Mouse (Mus musculus) regulatory T cell (primary cell): ENCODE data around the gene Tstd1.

Experiments used
- in situ Hi-C: fragments of 300-600 bp; cut with MboI, MseI; formaldehyde crosslinking; loops from one replicate; pipeline ENCODE4 v1.15.1; 2025; ENCODE audit warnings: high pct_unique_total_duplicates

Gene Tstd1

DNA sequence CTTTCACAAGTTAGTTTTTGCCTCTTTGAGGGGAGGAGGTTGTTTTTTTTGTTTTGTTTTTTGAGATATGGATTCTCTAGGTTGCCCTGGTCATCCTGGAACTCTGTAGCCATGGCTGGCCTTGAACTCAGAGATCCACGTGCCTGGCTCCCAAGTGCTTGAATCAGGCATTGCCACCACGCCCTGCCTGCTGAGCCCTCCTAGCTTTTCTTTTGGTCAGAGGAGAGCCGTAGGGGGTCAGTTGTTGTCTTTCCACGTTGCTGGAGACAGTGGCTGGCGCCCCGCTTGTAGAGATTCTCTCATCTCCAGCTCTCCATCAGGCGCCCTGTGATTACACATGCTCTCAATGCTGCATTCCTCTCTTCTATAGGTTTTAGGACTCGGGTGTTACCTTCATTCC is 5.1 kb upstream of the Tstd1 start:
- in situ Hi-C loops, result no loop called here

DNA sequence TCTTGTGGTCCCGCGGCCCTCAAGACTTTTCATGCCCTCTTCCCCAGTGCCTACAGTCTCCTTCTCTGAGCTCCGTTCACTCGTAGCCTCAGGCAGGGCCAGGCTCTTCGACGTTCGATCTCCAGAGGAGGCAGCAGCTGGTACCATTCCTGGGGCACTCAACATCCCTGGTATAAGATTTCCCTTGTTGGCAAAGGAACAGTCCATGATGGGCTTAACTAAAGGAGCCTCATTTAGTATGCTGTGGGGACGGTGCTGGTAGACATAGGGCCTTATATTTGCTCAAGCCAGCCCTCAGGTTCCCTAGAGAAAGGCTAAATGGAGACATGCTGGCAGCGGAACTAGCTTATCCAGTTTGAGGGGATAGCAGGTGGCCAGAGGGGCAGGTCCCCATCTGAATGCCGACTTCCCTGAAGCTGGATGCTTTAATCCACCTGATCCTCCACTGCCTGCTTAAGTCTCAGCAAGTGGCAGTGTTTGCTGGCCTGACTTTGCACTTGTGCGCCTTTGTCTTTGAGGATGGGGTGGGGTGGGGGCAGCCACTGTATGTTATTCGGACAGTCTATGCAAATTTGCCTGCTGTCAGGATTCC is 715 bp downstream of the Tstd1 start:
- in situ Hi-C loops, result no loop called here

- in situ Hi-C loops, result no loop called here
These were observed 1.2 kb downstream of the Tstd1 start for GRCm38 (mm10) chr1:171419905-171420304.

DNA sequence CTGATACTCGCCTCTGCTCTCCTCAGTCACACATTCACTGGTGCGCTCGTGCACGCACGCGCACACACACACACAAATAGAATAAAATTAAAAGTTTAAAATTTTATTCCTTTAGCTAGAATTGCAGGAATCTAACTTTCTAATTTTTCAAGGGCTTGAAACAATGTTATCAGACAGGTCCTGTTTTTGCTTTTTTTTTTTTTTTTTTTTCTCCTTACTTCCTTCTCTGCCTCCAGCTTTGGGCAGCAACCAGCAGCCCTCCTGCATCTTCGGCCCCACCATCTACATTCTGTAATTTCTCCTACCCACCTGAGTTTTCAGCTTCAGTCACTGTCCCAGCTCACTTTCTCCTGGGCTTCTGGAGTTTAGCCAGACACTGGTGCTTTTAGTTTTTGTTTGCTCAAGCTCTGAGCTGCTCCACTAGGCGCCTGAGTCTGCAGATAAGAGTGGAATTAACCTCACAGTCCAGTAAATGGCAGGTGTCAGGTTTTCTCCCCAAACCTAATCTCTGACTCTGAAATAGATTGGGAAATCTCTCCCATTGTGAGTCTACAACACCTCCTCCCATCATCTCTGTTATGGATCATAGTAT is 3.9 kb downstream of the Tstd1 start:
- in situ Hi-C loops, result no loop called here

DNA sequence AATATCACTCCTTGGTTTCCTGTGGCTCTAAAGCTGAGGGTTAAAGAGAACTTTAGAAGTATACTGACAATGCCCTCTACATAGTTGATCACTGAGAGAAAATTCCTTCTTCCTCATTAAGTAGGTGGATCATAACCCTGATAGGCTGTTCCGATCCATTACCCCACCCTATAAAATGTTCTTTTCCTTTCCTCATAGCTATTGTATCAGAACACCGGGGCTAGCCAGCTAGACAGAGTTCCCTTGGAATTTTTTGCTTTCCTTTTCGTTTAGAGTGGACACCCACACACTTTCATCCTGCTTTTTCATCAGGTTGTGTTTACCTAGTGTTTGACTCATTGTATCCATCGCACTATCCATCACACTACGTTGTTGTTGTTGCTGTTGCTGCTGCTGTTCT is 6.0 kb downstream of the Tstd1 start:
- in situ Hi-C loops, result no loop called here

DNA sequence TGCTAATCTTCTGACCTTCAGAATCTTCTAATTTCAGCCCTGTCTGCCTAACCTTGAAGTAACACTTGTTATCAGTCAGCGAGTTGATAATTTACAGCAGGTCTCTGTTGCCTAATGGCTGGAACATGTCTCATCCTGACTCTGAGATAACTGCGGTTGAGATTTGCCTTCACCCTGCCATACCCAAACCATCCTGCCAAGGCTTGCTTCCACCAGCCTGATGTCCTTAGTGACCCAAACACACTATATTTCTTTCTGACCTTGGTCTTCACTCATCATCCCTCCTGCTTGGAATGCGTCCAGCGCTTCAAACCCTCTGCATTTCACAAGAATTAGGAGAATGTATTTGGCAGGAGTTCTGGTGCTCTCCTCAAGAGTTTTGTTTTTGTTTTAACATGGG is 6.5 kb downstream of the Tstd1 start:
- in situ Hi-C loops, result no loop called here

- in situ Hi-C loops, result no loop called here
These were observed 13.5 kb downstream of the Tstd1 start for GRCm38 (mm10) chr1:171432158-171432557.

- in situ Hi-C loops, result no loop called here
These were observed 16.7 kb downstream of the Tstd1 start for GRCm38 (mm10) chr1:171435288-171435814.

DNA sequence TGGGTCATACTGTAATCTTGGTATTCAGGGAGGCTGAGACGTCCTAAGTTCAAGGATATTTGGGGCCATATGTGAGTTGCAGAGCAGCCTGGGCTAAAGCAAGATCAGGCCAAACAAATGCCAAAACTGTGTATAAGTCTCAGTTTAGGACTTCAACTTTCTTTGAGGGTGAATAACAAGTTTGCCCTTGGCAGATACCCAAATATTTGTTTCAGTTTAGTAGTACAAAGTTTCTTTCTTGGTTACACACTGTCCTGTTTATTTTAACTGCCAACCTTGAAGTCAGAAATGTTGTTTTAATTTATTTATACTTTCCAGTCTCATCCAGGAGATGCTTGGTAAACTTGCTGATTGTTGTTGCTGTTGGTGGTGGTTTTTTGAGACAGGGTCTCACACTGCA is 17.3 kb downstream of the Tstd1 start:
- in situ Hi-C loops, result no loop called here

DNA sequence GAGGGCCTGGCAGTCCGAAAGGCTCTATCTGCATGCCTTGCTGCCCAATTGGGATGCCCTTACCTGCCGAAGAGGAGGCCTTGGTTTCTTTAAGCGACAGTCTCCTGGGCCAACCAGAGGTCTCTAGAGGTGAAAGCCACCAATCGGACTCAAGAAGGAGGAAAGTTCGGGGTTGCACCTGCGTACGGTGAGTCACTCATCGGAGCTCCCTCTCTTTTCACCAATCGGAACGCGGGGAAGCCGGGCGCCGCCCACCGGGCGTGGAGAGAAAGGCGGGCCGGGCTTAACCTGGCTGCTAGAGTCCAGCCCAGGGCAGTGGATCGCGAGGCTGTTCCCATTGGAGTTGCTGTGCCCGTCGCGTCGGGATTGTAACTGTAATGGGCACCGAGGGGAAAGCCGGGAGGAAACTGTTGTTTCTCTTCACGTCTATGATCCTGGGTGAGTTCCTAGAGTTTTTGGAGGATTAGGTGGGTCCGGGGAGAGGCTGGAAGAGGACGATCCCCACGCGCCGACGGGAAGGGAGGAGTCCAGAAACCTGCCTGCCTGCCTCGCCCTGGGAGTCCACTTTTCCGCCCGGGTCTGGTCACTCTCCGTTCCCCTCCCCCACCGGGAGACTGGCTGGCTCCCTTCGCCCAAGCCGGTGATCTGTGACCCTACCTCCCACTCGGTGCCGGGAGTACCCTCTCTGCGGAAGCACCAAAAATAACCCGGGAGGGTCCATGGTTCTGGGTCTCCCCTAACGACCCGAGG is 18.8 kb downstream of the Tstd1 start, which contains the start of gene F11r:
Gene F11r (plus strand): TSS at position 272 of the 750 bp plus-strand sequence.
- in situ Hi-C loops, result no loop called here

DNA sequence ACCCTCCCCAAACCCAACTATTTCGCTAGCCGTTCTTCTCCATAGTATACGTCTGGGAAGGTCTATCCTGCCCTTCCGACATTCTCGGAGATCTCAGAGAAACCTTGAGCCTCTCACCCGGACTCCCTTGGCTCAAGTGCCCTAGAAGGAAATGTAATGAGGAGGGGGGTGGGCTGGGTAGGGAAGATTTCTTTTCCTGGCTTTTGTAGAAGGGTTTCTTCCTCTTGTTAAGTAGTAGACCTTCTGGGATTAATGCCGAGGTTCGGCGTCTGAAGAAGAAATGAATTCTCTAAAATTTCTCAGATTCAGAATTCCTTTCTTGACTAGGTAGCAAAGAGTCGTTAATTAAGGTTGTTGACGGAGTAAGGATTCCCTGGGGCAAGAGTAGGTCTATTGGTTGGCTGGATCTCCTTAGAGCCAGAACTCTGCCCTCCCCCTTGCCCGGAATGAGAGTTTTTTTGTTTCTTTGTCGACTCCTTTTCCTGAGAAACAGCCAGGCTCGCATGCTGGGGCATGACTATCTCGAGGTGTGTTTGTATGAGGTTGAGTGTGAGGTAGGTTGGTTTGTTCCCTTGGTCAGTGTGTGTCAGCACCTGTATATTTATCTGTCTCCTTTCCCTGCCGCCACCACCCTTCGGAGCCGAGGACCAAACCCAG is 19.5 kb downstream of the Tstd1 start:
- in situ Hi-C loops, result no loop called here

GRCm38 (mm10) chr1:171439072-171439471 is 20.4 kb downstream of the Tstd1 start:
- in situ Hi-C loops, result no loop called here

- in situ Hi-C loops, result no loop called here
These were observed 21.5 kb downstream of the Tstd1 start for GRCm38 (mm10) chr1:171440025-171440725.

- in situ Hi-C loops, result no loop called here
These were observed 23.1 kb downstream of the Tstd1 start for GRCm38 (mm10) chr1:171441466-171442412.

DNA sequence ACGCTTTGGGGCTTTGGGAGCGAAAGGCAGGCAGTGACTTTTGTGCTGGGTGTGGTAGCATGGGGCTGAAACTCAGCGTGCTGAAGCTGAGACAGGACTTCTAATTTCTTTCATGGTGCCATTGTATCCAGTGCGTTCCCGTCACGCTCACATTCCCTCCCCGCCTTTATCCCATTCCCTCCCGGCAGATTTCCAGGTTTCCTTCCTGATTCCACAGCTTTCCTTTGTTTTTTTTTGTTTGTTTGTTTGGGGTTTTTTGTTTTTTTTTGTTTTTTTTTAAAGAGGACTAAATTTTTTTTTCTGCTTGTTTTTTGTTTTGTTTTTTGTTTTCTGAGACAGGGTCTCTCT is 23.7 kb downstream of the Tstd1 start:
- in situ Hi-C loops, result no loop called here

- in situ Hi-C loops, result no loop called here
These were observed 26.4 kb downstream of the Tstd1 start for GRCm38 (mm10) chr1:171445050-171445449.

- in situ Hi-C loops, result no loop called here
These were observed 28.2 kb downstream of the Tstd1 start for GRCm38 (mm10) chr1:171446854-171447253.

- in situ Hi-C loops, result no loop called here
These were observed 29.0 kb downstream of the Tstd1 start for GRCm38 (mm10) chr1:171447692-171448091.

DNA sequence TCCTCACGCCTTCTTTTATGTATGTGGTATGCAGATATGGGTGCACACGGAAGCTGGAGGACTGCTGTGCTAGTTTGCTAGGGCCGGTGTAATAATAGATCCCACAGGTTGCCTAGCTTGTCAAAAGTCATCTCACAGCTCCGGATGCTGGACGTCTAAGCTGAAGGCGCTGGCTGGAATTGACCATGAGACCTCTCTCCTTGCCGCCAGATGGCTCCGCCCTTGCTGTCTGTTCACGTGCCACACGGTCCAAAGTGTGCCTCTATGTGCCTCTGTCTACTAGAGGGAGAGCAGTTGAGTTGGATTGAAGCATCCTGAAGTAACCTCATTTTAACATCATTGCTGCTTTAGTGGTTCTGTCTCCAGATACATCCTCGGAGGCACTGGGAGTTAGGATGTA is 31.4 kb downstream of the Tstd1 start:
- in situ Hi-C loops, result no loop called here

GRCm38 (mm10) chr1:171451001-171451400 is 32.3 kb downstream of the Tstd1 start:
- in situ Hi-C loops, result no loop called here

DNA sequence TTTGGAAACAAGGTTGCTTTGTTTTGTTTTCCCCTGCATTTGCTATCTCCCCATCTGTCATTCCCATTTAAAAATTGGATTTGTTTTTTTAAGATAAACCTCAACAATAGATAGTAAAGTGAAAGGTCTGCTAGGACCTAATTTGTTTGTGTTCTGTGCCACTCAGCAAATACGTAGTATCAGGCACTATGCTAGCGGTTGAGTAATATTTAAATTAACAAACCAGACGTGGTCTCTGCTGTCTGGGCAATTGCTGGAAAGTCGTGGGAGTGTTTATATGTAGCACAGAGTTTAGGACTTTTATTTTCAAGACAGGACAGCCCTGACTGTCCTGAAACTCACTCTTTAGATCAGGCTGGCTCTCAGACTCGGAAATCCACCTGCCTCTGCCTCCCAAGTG is 33.9 kb downstream of the Tstd1 start:
- in situ Hi-C loops, result no loop called here
